Mouse (Mus musculus) left cerebral cortex, adult 2 months (tissue): ENCODE measurements around the gene Sipa1l1. TPM values are rescaled to one million over a fixed set of nuclear protein-coding genes. Genes with fewer than 3 reads are reported as not detected.

Experiments
- DNase-seq, 2 experiments: peaks; one replicate each; pipeline ENCODE4 v3.0.0; 2021 to 2022; ENCODE audit warnings: low spot score in 2 of 2, mixed read lengths in 1 of 2; ENCODE audit errors: extremely low spot score in 1 of 2
- H3K27ac ChIP-seq: fragments of 200-600 bp; 2 replicates; pipeline ENCODE4 v1.8.1; 2022
- H3K4me3 ChIP-seq: fragments of 200-600 bp; 2 replicates; pipeline ENCODE4 v1.8.1; 2022
- CTCF ChIP-seq: fragments of 200-600 bp; IDR thresholded peaks from 2 replicates; pipeline ENCODE4 v1.8.1; 2022; ENCODE audit warnings: antibody characterized with exemption, mild to moderate bottlenecking, moderate library complexity
- intact Hi-C: fragments of 180-260 bp; cut with DNase I; formaldehyde crosslinking; loops from one replicate; pipeline ENCODE4 v1.15.1; 2025
- total RNA-seq, 2 experiments: library from RNA; stranded (reverse); gene quantifications; 2 replicates each; pipeline ENCODE4 v1.2.3; 2021

The Sipa1l1 gene
- total RNA-seq, 2 experiments from 2014 or later = 311 to 327 TPM

DNA sequence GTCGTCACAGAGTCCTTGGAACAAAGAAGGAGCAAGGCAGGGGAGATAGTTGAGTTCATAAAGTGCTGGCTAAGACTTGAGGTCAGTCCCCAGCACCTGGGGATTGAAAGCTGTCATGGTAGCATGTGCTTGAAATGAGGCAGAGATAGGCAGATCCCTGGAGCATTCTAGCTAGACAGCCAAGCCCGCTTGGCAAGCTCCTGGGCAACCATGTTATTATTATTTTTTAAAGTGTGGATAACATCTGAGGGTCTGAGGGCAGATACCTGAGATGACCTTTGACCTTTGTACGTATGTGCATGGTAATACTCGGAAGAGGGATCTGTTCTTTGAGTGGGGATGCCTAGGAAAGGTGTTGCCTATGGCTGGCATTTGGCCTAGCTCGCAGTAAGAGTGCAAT is 188.3 kb downstream of the Sipa1l1 start:
- no peak overlapping the region for H3K27ac ChIP-seq
- H3K4me3 ChIP-seq = no peak overlapping the region
- DNase-seq = no peak
- no peak for TF ChIP-seq CTCF
- intact Hi-C loops = no loop called here

DNA sequence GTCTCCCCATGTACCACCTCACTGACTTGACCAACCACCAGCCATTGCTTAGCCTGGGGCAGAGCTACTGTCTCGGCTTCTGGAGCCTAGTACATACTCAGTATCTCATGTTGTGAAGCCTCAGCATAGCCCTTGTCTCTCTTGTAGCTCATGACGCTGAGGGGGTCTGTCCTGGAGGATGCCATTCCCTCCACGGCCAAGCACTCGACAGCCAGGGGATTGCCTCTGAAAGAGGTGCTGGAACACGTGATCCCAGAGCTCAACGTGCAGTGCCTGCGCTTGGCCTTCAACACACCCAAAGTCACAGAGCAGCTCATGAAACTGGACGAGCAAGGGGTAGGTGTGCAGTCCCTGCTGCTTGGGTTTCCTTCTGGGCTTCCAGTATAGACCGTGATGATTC is 193.7 kb downstream of the Sipa1l1 start:
- H3K27ac ChIP-seq = no peak overlapping the region
- H3K4me3 ChIP-seq = no peak overlapping the region
- TF ChIP-seq CTCF = no peak
- intact Hi-C loops = no loop called here
- DNase-seq = no peak

DNA sequence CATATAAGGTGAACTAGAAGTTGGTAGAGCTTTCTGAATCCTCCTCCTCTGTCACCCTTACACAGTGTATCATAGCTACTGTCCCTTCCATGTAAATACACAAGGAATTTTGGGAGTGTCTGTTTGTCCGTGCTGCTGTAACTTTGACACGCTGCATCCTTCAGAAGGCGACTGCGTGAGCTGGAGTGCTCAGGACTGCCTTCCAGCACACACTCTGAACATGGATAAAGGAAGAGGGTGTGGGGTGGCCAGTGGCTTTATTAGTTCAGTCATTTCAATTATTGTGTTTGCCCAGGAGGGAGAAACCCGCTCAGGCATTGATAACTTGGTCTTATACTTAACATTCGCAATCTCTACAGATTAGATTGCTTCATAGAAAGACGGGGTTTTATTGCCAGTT is 195.1 kb downstream of the Sipa1l1 start:
- DNase-seq = no peak
- intact Hi-C loops = no loop called here
- TF ChIP-seq CTCF = no peak
- Histone ChIP-seq H3K27ac (no peak overlapping the region), H3K4me3 (no peak overlapping the region)

DNA sequence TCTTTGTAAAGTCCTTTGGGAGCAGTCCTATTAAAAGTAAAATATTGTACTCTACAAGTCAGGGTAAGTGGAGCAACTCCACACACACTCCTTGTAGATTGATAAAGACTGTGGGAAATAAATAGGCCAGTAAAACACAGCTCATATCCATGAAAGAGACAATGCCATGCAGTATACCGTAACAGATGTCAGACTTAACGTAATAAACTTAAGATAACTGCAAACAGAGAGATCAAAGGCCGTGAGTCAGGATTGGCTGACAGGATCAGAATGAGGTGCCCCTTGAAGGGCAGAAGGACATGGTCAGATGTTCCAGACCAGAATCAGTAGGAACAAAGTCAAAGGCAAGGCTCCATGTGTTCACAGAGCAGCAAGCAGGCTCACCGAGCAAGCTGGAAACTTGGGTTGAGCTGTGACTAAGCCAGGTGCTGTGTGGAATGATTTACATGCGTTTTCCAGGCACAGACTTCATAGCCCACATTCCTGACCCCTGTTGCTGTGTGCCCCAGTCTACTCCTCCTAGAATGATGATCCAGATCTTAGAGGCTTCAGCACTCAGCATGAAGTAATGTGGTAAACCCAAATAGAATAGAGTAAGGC is 196.3 kb downstream of the Sipa1l1 start:
- intact Hi-C loops = no loop called here
- no peak overlapping the region for H3K4me3 ChIP-seq
- DNase-seq = no peak
- TF ChIP-seq CTCF = no peak
- H3K27ac ChIP-seq = no peak overlapping the region

DNA sequence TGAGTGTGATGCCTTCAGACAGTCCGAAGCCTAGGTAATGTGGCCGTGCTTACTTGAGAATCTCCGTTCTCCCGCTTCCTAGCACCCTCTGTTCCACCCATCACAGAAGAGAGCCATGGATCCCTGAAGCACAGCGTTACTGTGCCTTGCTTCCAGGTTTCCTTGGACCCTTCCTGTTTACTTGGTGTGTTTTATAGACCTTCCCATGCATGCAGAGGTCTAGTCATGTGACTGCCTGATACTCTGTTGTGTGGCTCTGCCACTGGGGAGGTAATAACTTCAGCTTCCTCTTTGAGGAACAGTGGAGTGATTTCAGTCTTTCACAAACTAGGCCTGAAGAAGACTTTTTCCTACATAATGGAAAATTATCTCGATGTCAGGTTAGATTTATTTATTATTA is 197.6 kb downstream of the Sipa1l1 start:
- H3K27ac ChIP-seq = no peak overlapping the region
- intact Hi-C loops = no loop called here
- TF ChIP-seq CTCF = no peak
- DNase-seq = no peak
- H3K4me3 ChIP-seq = no peak overlapping the region

DNA sequence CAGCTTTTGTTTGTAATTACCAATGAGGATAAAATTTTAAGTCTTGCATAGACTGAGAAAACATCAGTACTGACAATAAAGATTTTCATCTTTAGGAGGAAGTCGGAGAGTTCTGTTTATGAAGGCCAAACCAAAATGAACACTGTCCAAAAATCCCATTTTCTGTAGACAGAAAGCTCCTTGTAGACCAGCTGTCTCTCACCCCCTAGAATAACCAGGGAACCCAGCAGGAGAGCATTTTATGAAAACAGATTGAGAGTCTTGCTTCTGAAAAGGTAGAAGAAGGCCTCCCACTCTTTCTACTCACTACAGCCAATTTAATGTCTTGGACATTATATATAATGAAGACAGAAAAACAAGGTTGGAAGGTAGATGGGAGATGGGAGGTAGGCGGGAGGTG is 198.2 kb downstream of the Sipa1l1 start:
- Histone ChIP-seq H3K27ac (no peak overlapping the region), H3K4me3 (no peak overlapping the region)
- intact Hi-C loops = no loop called here
- TF ChIP-seq CTCF = no peak
- DNase-seq = no peak

DNA sequence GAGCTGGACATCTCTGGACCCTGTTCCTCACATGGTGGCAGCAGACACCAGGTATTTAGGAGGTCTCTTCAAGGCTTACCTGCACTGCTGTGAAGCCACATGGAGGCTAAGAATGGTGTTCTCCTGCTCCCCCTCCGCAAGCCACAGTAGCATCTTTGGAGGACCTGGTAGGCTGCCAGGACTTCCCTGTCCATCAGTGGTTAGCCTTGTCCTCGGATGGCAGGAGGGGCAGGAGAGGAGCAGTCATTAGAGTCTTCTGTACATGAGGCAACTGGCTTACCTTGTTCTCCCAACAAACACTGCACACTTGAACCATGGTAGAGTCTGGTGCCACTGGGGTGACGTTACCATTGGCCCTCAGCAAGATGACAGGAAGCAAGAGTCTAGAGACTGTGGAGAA is 198.9 kb downstream of the Sipa1l1 start:
- no peak for TF ChIP-seq CTCF
- H3K27ac ChIP-seq = no peak overlapping the region; the same call in 1 of the 2 replicates
- DNase-seq = no peak
- no peak overlapping the region for H3K4me3 ChIP-seq
- intact Hi-C loops = no loop called here

DNA sequence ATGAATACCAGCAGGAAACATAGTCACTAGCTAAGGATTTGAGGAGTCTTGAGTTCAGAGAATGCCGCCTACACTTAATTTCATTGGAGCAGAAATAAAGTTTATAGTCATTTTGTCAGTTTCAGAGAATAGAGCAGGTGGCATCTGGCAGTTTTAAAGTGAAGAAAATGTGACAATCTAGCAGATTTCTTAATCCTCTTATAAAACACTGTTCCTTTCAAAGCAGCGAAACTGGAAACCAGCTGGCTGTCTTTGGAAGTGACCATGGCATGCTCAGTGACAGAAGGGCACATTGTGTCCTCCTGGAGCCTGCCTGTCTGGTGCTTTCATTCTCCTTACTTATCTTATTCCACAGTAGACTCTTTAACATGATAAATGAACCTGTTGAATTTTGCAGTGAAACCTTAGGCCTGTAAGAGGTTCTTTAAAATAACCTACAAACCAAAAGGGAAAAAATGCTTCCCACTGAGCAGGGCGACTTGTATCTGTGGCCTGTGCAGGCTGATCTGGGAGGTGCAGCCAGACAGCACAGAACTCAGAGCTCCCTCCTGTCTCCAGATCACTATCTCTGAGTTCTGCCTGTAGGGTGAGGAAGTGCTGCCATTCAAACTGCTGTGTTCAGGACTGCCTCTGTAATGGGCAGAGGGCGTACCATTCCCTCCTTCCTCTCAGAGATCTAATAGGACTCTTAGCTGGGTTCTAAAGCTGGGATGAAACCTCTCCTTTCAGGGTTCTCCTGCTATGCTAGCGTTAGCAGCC is 200.5 kb downstream of the Sipa1l1 start:
- Histone ChIP-seq H3K27ac (peak overlapping the region; percentile 67), H3K4me3 (no peak overlapping the region)
- no peak for DNase-seq
- no peak for TF ChIP-seq CTCF
- intact Hi-C loops = no loop called here

DNA sequence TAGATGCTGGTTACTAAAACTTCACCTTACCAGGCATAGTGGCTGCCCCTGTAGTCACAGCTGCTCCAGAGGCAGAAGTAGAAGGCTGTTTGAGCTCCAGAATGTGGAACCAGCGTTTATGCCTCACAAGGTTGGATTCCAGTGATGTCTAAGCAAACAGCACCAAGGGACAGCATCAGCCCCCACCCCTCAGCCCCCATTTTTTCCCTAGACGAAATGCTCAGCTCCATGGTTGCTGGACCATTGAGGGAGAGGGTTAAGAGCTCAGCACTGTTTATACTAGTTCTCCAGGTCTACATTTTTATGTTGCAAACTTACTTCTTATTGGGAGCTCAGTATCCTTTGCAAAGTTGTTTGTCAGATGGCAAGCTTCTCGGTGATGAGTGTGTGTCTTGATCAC is 202.1 kb downstream of the Sipa1l1 start:
- intact Hi-C loops = no loop called here
- TF ChIP-seq CTCF = no peak
- Histone ChIP-seq H3K27ac (no peak overlapping the region), H3K4me3 (no peak overlapping the region)
- no peak for DNase-seq

DNA sequence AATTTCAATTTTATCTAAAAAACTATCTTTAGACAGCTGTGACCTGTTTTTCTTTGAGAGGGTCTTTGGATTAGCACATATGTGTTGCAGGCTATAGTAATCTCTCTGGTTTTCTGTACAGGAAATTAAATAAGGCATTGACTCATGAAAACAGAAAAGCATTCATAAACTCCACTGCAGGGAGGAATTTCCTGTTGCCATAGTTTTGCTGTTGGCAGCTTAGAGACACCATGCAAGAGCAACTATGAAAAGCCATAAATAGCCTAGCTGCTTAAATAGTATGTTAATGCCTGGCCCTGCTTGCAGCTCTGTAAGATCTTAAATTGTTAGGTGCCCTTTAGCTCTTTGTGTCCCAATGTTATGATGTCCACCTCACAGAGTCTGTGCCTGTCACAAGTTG is 204.9 kb downstream of the Sipa1l1 start:
- no peak for TF ChIP-seq CTCF
- DNase-seq = no peak
- Histone ChIP-seq H3K4me3 (no peak overlapping the region), H3K27ac (peak overlapping the region; percentile 26; the same call in 1 of the 2 replicates)
- intact Hi-C loops = no loop called here

DNA sequence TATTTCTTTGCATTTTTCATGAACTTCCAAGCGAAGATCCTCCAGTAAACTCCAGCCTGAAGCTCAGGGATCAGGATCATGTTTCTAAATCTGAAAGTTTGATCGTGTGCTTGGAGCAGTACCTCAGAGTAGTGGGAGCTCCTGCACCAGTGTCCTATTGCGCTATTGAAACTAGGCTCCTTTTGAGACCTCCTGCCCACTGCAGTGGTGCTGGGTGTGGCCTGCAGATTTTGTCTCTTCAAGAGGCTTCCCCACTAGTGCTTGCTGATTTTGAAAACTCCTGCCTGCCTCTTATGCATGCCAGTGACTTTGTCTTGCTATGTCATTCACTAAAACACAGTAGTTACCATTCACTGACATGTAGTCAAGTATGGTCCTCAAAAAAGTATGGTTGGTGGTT is 213.8 kb downstream of the Sipa1l1 start:
- no peak overlapping the region for H3K4me3 ChIP-seq
- no peak overlapping the region for H3K27ac ChIP-seq
- intact Hi-C loops = no loop called here
- no peak for DNase-seq
- no peak for TF ChIP-seq CTCF

DNA sequence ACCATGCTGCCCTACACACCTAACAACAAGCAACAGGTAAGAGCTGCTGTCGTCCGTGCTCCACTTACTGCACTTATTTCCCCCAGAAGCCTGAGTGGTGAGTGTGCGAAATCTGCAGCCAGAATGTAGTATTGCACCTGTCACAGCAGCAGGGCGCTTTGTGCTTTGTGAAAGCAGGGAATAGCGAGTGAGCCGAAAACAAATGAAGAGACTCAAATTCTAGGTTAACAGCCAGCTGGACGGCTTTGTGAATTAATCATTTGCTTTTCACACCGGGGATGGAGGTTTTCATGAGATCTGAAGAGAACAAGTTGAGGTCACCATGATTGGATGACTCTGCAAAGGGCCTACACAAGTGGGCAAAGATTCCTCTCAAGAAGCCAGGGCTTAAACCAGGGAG is 215.6 kb downstream of the Sipa1l1 start:
- no peak overlapping the region for H3K27ac ChIP-seq
- intact Hi-C loops = loop anchor here (5.0 kb wide), 1 partner anchor 47 kb away; no protein-coding TSS in a partner anchor
- no peak for TF ChIP-seq CTCF

DNA sequence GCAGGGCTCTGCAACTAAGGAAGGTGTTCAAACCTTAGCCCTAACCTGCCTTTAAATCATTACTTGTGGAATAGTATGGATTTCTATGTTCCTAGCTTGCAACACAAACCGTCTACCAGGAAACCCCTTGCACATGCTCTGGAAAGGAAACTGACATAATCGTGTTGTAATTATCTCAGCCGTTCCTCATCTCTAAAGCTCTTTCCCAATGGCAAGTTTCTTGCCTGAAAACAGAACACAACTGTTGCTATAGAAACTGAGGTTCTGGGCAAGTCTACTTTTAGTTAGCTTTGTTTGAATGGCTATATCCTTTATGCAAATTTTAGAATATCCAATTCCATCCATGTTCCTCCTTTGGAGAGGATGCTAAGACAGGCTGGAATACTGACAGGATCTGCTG is 217.9 kb downstream of the Sipa1l1 start:
- intact Hi-C loops = loop anchor here (5.0 kb wide), 1 partner anchor 50 kb away; no protein-coding TSS in a partner anchor
- peak overlapping the region; percentile 59 for H3K27ac ChIP-seq
- DNase-seq = no peak

More for the DNA sequence above, 215.6 kb downstream of the Sipa1l1 start:
- DNase-seq = no peak
- H3K4me3 ChIP-seq = no peak overlapping the region

More for the DNA sequence above, 217.9 kb downstream of the Sipa1l1 start:
- no peak overlapping the region for H3K4me3 ChIP-seq
- no peak for TF ChIP-seq CTCF
